Mouse (Mus musculus) neural tube, embryonic 14.5 days (tissue): ENCODE results near the gene Sprn. TPM values are rescaled to one million over a fixed set of nuclear protein-coding genes. Genes with fewer than 3 reads are reported as not detected.

Experiments
- ATAC-seq: fragments of 200-750 bp; cut with Nextera tagmentation; 2 replicates; pipeline ENCODE4 v1.8.0; 2017; ENCODE audit warnings: low read depth, mild to moderate bottlenecking, moderate TSS enrichment, moderate library complexity
- H3K27ac ChIP-seq: fragments of 300-500 bp; sonication (generic); 2 replicates; pipeline ENCODE4 v1.5.1; 2014; ENCODE audit warnings: low read depth, mild to moderate bottlenecking, control low read depth, low read length, moderate library complexity, mixed read lengths
- H3K27me3 ChIP-seq: fragments of 300-500 bp; sonication (generic); 2 replicates; pipeline ENCODE4 v1.6.1; 2014; ENCODE audit warnings: low read length; ENCODE audit not compliant: control insufficient read depth, insufficient read depth
- H3K36me3 ChIP-seq: fragments of 300-500 bp; sonication (generic); 2 replicates; pipeline ENCODE4 v1.6.1; 2014; ENCODE audit warnings: low read length, mixed read lengths; ENCODE audit not compliant: control insufficient read depth, insufficient read depth
- H3K4me1 ChIP-seq: fragments of 300-500 bp; sonication (generic); 2 replicates; pipeline ENCODE4 v1.6.1; 2014; ENCODE audit warnings: low read length; ENCODE audit not compliant: control insufficient read depth, insufficient read depth
- H3K4me2 ChIP-seq: fragments of 300-500 bp; sonication (generic); 2 replicates; pipeline ENCODE4 v1.6.1; 2014; ENCODE audit warnings: mild to moderate bottlenecking, low read depth, low read length, control low read depth
- H3K4me3 ChIP-seq: fragments of 300-500 bp; sonication (generic); 2 replicates; pipeline ENCODE4 v1.5.1; 2014; ENCODE audit warnings: low read depth, low read length, control low read depth, mixed read lengths
- H3K9ac ChIP-seq: fragments of 300-500 bp; sonication (generic); replicated peaks from 2 replicates; pipeline ENCODE4 v1.6.1; 2014; ENCODE audit warnings: low read depth, mild to moderate bottlenecking, control low read depth, low read length, mixed read lengths
- H3K9me3 ChIP-seq: fragments of 300-500 bp; sonication (generic); 2 replicates; pipeline ENCODE4 v1.6.1; 2016; ENCODE audit warnings: low read length; ENCODE audit not compliant: control insufficient read depth
- WGBS: fragments of 180-500 bp; shearing (Covaris S2); extraction: QIAGEN DNeasy Blood & Tissue Kit; methylation state at CpG from one replicate; pipeline ENCODE4 v1.1.7; 2014; 5-methylcytosine and 5-hydroxymethylcytosine counted together
- polyA plus RNA-seq: library from polyadenylated mRNA; unstranded; fragments of >200 nt; fragmentation: Nextera tagmentation; extraction: Ambion mirVana; gene quantifications from 2 replicates; pipeline ENCODE4 v1.2.1, GENCODE M21; 2014

The Sprn gene
- polyA plus RNA-seq, 1 experiment from 2014 or later, result 17.3 TPM

- ATAC-seq, result no peak
- 95% methylated on average over 2 of the region's 2 CpGs for whole genome bisulfite sequencing
These were observed 34.2 kb downstream of the Sprn start for GRCm38 (mm10) chr7:140120484-140120883.

GRCm38 (mm10) chr7:140116329-140117054, 38.2 kb downstream of the Sprn start, which contains the start of gene Echs1:
Echs1 (minus strand) TSS chr7:140116476.
- Histone ChIP-seq H3K27ac (peak within 1 kb of the TSS; percentile 78), H3K4me1 (peaks cover 4% of the 10 kb centered on the region; the same call in 1 of the 2 replicates), H3K9me3 (no peaks in the 10 kb centered on the region), H3K9ac (peak within 1 kb of the TSS; percentile 66), H3K4me3 (peak within 1 kb of the TSS; percentile 64), H3K27me3 (no peaks in the 10 kb centered on the region), H3K4me2 (peak within 1 kb of the TSS; percentile 98), H3K36me3 (no peaks in the 10 kb centered on the region)
- WGBS, result 4% methylated on average over 28 of the region's 28 CpGs
- ATAC-seq, result peak; percentile 93

More at GRCm38 (mm10) chr7:140120484-140120883, 34.2 kb downstream of the Sprn start:
- H3K9ac ChIP-seq, result no peak overlapping the region
- no peaks in the 10 kb centered on the region for H3K9me3 ChIP-seq
- peaks cover 4% of the 10 kb centered on the region; the same call in 1 of the 2 replicates for H3K4me1 ChIP-seq
- no peaks in the 10 kb centered on the region for H3K27me3 ChIP-seq
- no peak overlapping the region for H3K4me3 ChIP-seq
- no peak overlapping the region for H3K27ac ChIP-seq
- no peak overlapping the region for H3K4me2 ChIP-seq
- no peaks in the 10 kb centered on the region for H3K36me3 ChIP-seq

GRCm38 (mm10) chr7:140115583-140116328, 38.9 kb downstream of the Sprn start, which contains the start of gene Paox:
Paox (plus strand) TSS chr7:140115799.
- peaks cover 4% of the 10 kb centered on the region; the same call in 1 of the 2 replicates for H3K4me1 ChIP-seq
- no peaks in the 10 kb centered on the region for H3K9me3 ChIP-seq
- WGBS, result 2% methylated on average over 23 of the region's 23 CpGs
- H3K4me3 ChIP-seq, result peak within 1 kb of the TSS; percentile 64
- H3K36me3 ChIP-seq, result peaks cover 5% of the 10 kb centered on the region; the same call in 1 of the 2 replicates
- H3K27ac ChIP-seq, result peak within 1 kb of the TSS; percentile 78
- H3K9ac ChIP-seq, result peak within 1 kb of the TSS; percentile 66
- H3K4me2 ChIP-seq, result peak within 1 kb of the TSS; percentile 98
- H3K27me3 ChIP-seq, result no peaks in the 10 kb centered on the region
- peak; percentile 73 for ATAC-seq

GRCm38 (mm10) chr7:140111943-140112342, 42.7 kb downstream of the Sprn start:
- no peaks in the 10 kb centered on the region for H3K4me1 ChIP-seq
- H3K4me2 ChIP-seq, result no peak overlapping the region
- H3K9me3 ChIP-seq, result no peaks in the 10 kb centered on the region
- no peak overlapping the region for H3K9ac ChIP-seq
- no peak overlapping the region for H3K4me3 ChIP-seq
- WGBS, result 60% methylated on average over 3 of the region's 3 CpGs
- no peak for ATAC-seq
- H3K27me3 ChIP-seq, result no peaks in the 10 kb centered on the region
- H3K27ac ChIP-seq, result no peak overlapping the region
- peaks cover 21% of the 10 kb centered on the region for H3K36me3 ChIP-seq

GRCm38 (mm10) chr7:140104009-140104408, 50.7 kb downstream of the Sprn start:
- H3K27ac ChIP-seq, result no peak overlapping the region
- no peaks in the 10 kb centered on the region for H3K4me1 ChIP-seq
- 82% methylated on average over 4 of the region's 4 CpGs for WGBS
- H3K4me2 ChIP-seq, result no peak overlapping the region
- no peaks in the 10 kb centered on the region for H3K9me3 ChIP-seq
- no peaks in the 10 kb centered on the region for H3K27me3 ChIP-seq
- no peak for ATAC-seq
- H3K36me3 ChIP-seq, result peaks cover 14% of the 10 kb centered on the region; the same call in 1 of the 2 replicates
- no peak overlapping the region for H3K4me3 ChIP-seq
- no peak overlapping the region for H3K9ac ChIP-seq

- Histone ChIP-seq H3K27ac (peak within 1 kb of the TSS; percentile 48; the same call in 1 of the 2 replicates), H3K9ac (peak within 1 kb of the TSS; percentile 57), H3K4me1 (no peaks in the 10 kb centered on the region), H3K4me2 (peak within 1 kb of the TSS; percentile 71), H3K36me3 (peaks cover 6% of the 10 kb centered on the region; the same call in 1 of the 2 replicates), H3K9me3 (no peaks in the 10 kb centered on the region), H3K27me3 (no peaks in the 10 kb centered on the region), H3K4me3 (peak within 1 kb of the TSS; percentile 38)
- peak; percentile 93 for ATAC-seq
- 1% methylated on average over 30 of the region's 30 CpGs for WGBS
These were observed 52.5 kb downstream of the Sprn start, which contains the start of gene Fuom for GRCm38 (mm10) chr7:140101993-140102860. Fuom (minus strand) TSS chr7:140102441.

GRCm38 (mm10) chr7:140101498-140101897, 53.2 kb downstream of the Sprn start:
- H3K9me3 ChIP-seq, result no peaks in the 10 kb centered on the region
- no peak for ATAC-seq
- no peaks in the 10 kb centered on the region for H3K4me1 ChIP-seq
- peaks cover 6% of the 10 kb centered on the region; the same call in 1 of the 2 replicates for H3K36me3 ChIP-seq
- H3K4me3 ChIP-seq, result peak overlapping the region; percentile 38
- peak overlapping the region; percentile 57 for H3K9ac ChIP-seq
- H3K27me3 ChIP-seq, result no peaks in the 10 kb centered on the region
- 74% methylated on average over 10 of the region's 10 CpGs for WGBS
- H3K27ac ChIP-seq, result no peak overlapping the region
- peak overlapping the region; percentile 71 for H3K4me2 ChIP-seq
